In the genomic region with DNA sequence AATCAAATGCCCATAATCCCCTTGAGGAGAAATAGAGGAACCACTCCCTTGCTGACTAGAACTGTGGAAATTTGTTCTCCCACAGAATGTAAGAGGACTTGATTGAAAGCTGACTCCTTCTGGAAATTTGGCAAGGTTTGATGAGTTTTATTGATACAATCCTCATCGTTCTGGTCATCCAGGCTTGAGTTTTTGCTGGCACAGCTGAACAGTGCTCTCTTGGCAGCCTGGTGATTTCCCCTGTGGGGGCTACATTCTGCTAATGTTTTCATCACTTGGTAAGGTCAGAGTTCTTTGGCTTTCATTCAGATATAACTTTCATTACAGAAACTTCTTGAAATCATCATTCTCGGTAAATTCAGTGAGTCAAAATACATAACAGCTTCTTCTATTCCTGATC, we compare ENCODE assay signal across 18 mouse cellular contexts.
DNase-seq lines count a peak whose midpoint lies in the region; ATAC-seq lines count a peak whose summit lies in the region.
"Had no signal": no experiment of that assay in that cellular context is flagged by ENCODE, and none has a peak within 500 bp of the region (broad histone marks: within the 10 kb centered on the region; RNA-seq: fewer than 3 reads in every experiment).

No protein-coding gene starts in this region.

- no peak overlapping the region for H3K9ac ChIP-seq in lung, embryonic 15.5 days
- H3K9ac ChIP-seq: forebrain, embryonic 12.5 days; heart, embryonic 15.5 days; hindbrain, embryonic 14.5 days; intestine, embryonic 15.5 days had no signal

- H3K9me3 ChIP-seq in lung, embryonic 15.5 days, result no peaks in the 10 kb centered on the region
- H3K9me3 ChIP-seq: forebrain, embryonic 12.5 days; heart, embryonic 15.5 days; hindbrain, embryonic 10.5 days; intestine, embryonic 15.5 days had no signal

- H3K4me3 ChIP-seq in lung, embryonic 15.5 days, result no peak overlapping the region
- H3K4me3 ChIP-seq: forebrain, embryonic 12.5 days; heart, adult 2 months; heart, embryonic 15.5 days; hindbrain, embryonic 10.5 days; intestine, embryonic 15.5 days had no signal

- no peak overlapping the region for H3K4me2 ChIP-seq in lung, embryonic 15.5 days
- H3K4me2 ChIP-seq: forebrain, embryonic 12.5 days; heart, embryonic 11.5 days; heart, embryonic 15.5 days; hindbrain, embryonic 14.5 days; intestine, embryonic 15.5 days had no signal

- peak; percentile 9 for DNase-seq in gastrocnemius, postnatal 25 days
- DNase-seq in gastrocnemius, adult 8-10 months (ENCODE audit: low spot score in 2 of 2), result no peak
- DNase-seq in lung, postnatal 14 days, result no peak
- peak; percentile 12 for DNase-seq in fibroblast of lung, adult 2 months (ENCODE audit: low read depth)
- DNase-seq in cerebellum, adult 9-10 months, result no peak
- DNase-seq: adrenal gland, adult 2 months; cerebellum, adult 11 months; cerebellum, adult 8-10 months; cerebellum, postnatal 36 days; heart, adult 2 months had no signal

- ATAC-seq in lung, embryonic 15.5 days (ENCODE audit: borderline replicate concordance, extremely low read depth, low FRiP score, low TSS enrichment), result peak; percentile 57; the same call in 1 of the 2 replicates
- ATAC-seq: forebrain, embryonic 16.5 days; intestine, embryonic 15.5 days had no signal

- H3K27me3 ChIP-seq in lung, embryonic 15.5 days, result no peaks in the 10 kb centered on the region
- H3K27me3 ChIP-seq: forebrain, embryonic 12.5 days; heart, embryonic 15.5 days; intestine, embryonic 15.5 days had no signal

- H3K27ac ChIP-seq in lung, embryonic 15.5 days, result no peak overlapping the region
- H3K27ac ChIP-seq: forebrain, embryonic 12.5 days; heart, adult 2 months; heart, embryonic 15.5 days; hindbrain, embryonic 10.5 days; hindbrain, embryonic 14.5 days; intestine, embryonic 15.5 days had no signal

- H3K36me3 ChIP-seq in lung, embryonic 15.5 days, result no peaks in the 10 kb centered on the region
- H3K36me3 ChIP-seq: forebrain, embryonic 12.5 days; heart, embryonic 15.5 days; hindbrain, embryonic 10.5 days; intestine, embryonic 15.5 days had no signal

- WGBS in lung, embryonic 15.5 days, result 45% methylated on average over 2 of the region's 2 CpGs

- no peaks in the 10 kb centered on the region for H3K4me1 ChIP-seq in lung, embryonic 15.5 days
- H3K4me1 ChIP-seq: forebrain, embryonic 12.5 days; heart, embryonic 15.5 days; hindbrain, embryonic 10.5 days; intestine, embryonic 15.5 days had no signal

Comparison
In these comparisons a context has a peak if more than half of its experiments do, and no peak if none do; other contexts are left out.
1. DNase-seq: peak in gastrocnemius, postnatal 25 days (single experiment) and fibroblast of lung, adult 2 months (single experiment); none in gastrocnemius, adult 8-10 months (0 of 2), lung, postnatal 14 days (single experiment) and cerebellum, adult 9-10 months (single experiment).